Mouse (Mus musculus) mouse trophoblast stem cell (cell line): Measurements from ENCODE around the gene Aamp.

Source experiments
- in situ Hi-C, 2 experiments: fragments of 300-500 bp; cut with MseI, MboI; formaldehyde crosslinking; loops; 2 replicates in 1 of 2; 3 replicates in 1 of 2; pipeline ENCODE4 v1.15.1; 2025

Gene Aamp

DNA sequence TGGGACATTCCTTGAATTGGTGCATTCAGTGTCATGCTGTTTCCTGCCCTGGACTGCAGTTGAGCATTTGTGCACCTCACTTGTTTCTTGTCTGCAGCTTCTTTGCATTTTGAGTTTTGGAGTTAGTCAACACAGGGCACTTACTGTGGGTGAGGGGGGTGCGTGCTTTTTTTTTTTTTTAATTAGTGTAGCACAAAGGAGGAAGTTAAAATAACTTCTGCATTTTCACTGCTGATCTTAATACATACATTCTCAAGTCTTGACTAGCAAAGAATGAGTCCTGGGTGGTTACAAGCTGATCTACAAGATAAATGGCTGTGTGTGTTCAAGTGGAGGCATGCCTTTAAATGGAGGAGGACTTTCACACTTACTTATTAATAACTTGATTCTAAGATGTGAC lies 46.4 kb downstream of the Aamp start:
- in situ Hi-C loops = no loop called here

DNA sequence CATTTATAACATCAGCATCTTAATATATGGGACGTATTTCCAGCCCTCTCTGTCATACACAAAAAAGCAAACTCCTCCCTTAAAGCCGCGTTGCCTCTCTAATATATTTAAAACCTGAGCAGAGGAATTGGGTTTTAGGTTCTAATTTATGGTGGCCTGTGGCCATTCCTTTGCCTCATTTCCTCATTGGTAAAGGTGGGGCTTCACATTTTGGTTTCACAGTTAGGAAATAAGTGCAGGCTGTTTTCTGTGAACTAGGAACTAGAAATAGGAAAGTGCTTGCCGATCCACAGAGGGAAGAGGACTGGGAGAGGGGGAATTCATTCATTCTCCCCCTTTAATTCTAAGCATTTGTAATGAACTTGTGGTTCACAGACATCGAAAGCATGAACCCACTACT lies 46.9 kb downstream of the Aamp start:
- in situ Hi-C loops = no loop called here

DNA sequence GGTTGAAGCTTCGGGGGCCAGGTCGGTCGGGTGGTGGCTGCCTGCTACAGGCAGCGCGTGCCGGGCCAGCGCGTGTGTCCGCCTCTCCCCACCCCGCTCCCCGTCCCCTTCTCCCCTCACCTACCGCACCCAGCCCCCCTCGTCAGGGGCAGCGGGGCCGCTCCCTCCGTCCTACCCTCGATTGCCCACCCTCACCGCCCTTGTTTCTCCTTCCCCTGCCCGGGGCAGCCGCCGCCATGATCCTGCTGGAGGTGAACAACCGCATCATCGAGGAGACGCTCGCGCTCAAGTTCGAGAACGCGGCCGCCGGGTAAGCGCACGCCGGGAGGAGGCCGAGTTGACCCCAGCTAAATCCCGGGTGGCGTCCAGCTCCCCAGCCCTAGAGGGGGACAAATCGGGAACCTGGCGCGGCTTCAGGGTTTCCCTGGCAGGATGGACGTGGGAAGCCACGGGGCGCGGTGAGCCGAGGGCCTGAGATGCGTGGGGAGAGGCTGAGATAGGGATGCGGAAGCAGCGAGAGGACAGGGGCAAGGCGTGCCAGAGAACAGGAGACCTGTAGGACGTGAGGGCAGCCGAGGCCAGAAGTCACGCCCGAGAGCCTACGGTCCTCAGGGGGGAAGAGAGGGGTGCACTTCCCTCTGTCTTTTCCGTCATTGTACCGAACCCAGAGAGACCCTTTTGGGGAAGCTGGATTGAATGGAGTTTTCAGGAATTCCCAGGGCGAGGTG lies 47.8 kb downstream of the Aamp start:
- in situ Hi-C loops = no loop called here

DNA sequence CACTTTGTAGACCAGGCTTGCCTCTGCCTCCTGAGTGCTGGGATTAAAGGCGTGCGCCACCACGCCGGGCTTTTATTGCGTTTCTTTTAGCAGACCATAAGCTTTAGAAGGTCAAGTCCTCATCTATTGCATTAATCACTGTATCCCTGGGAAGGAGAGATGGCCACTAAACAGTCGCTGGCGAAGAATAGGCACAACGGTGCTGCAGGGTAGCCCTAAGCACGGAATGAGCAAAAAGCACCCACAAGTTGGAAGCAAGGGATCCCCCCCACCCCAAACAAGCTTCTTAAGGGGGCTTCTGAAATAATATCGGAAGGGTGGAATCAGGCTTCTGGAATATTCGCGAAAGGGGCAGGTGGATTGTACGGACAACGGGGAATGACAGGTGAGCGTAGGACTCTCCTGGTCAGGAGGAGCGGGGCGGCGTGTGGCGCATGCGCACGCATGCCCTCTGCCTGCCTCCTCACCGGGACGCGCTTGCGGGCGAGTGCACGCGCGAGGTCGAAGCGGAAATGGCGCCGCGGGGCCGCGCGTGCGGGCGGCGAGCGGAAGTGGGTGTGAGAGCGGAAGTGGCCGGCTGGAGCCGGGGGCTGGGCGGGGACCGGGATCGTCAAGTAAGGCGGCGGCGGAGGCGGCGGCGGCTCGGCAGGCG lies 48.5 kb downstream of the Aamp start, which contains the start of gene Arpc2:
Gene Arpc2 (plus strand): TSS at position 147 of the 652 bp plus-strand sequence.
- in situ Hi-C loops = no loop called here

GRCm38 (mm10) chr1:74230992-74231391 lies 53.5 kb downstream of the Aamp start:
- in situ Hi-C loops = no loop called here

DNA sequence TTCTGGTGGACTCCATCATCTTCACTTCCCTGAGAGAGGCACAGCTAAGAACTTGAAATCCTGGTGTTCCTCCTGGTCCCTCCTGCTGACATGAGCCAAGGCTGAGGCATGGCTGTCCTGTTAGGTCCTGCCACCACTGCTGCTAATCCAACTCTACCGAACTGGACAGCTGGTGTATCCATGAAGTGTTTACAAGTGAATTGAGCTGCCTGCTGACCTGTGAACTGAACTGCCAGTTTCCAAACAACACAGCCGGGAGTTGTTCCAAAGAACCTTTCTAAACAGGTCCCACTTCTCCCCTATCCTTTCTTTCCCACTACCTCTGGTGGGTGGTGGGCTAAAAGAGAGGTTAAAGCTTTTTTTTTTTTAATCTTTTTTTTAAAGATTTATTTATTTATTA lies 54.6 kb downstream of the Aamp start:
- in situ Hi-C loops = no loop called here
